Mouse (Mus musculus): ENCODE measurements around the gene Zfp980.
"Not testable (repeated sequence)": the region's sequence is repeated elsewhere in the genome, so short reads cannot be mapped to it uniquely, and the experiment has no call there.

The Zfp980 gene

DNA sequence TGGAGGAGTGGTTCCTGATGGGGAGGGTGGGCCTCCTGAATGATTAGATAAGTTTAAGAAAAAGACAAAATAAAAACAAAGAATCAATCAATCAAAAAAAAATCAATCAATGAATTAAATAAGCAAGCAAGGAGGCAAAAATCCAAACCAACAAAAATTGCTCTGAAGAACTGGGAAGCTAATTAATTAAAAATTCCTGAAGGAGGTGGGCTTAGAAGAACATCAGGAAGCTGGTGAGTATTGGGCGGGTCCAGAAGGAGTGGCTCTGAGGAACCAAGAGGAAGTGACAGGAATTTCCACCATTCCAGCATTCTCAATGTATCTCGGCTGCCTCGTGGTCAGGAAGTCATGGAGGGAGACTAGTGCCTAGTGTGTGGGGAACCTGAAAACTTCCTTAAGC is at the start of gene Zfp980:
TSS of gene Zfp980 (plus strand) at position 301 of the 400 bp plus-strand sequence.
- DNase-seq, result not testable (repeated sequence)

DNA sequence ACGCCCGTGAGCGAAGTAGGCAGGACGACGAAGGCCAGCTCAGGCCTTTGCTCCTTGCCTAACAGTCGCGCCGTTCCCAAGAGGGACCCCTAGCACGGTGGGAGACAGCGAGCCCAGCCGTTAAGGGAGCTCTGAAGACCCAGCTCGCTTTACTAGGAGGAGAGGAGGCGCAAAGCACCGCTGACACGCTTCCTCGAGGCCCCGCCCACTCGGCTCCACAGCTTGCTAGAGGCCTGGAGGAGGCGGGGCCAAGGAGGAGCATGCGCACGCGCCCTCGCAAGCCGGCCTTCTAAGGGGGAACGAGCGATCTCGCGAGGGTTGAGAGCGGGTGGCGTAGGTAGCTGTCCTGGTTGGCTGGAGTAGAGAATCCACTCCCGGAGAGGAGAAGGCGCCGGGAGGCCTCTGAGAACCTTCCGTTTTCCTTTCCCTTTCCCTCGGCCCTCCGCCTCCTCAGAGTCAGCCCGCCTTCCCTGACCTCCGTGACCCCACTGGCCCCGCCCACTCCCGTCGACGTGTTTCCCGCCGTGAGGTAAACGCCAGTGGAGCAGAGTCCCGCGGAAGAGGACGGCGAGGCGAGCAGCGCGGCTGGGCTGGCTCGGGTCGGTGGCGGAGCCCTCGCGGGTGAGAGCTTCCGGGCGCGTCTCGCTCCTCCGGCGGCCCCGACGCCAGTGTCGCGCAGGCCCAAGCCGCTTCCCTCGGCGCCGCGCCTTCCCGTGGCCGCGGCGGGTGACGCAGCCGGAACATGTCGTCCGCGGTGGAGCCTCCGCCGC is 29.9 kb upstream of the Zfp980 start:
- DNase-seq, result not testable (repeated sequence)

DNA sequence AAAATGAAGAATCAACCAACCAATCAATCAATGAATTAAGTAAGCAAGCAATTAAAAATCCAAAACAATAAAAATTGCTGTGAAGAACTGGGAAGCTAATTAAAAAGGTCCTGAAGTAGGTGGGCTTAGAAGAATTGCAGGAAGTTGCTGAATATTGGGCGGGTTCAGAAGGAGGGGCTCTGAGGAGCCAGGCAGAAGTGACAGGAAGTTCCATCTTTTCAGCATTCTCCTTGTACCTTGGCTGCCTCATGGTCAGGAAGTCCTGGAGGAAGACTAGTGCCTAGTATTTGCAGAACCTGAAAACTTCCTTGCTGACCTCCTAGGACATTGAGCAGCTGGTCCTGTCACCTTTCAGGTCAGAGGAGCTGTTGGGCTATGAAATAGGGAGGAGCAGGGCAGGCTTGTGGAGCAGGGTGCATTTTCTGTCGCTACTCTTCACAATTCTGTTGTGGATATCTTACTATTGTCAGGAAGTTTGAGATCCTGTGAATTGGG is 3.8 kb downstream of the Zfp980 start:
- DNase-seq, result not testable (repeated sequence)

DNA sequence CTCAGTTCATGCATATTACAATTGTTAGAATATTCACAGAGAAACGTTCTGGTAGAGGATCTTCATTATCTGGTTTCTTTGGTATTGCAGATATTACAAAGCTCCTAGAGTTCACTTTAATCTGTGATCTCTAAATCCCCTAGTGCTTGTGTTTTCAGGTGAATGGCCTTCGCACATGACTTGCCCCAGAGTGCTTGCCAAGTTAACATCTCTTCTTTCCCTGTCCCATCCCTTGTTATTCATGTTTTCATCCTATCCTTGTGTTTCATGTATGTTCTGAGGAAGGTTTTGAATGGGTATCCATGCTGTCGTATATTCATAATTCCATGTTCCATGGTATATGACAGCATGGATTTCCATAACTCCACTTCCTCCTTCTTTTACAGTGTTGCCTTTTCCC is 9.7 kb downstream of the Zfp980 start:
- DNase-seq, result not testable (repeated sequence)

DNA sequence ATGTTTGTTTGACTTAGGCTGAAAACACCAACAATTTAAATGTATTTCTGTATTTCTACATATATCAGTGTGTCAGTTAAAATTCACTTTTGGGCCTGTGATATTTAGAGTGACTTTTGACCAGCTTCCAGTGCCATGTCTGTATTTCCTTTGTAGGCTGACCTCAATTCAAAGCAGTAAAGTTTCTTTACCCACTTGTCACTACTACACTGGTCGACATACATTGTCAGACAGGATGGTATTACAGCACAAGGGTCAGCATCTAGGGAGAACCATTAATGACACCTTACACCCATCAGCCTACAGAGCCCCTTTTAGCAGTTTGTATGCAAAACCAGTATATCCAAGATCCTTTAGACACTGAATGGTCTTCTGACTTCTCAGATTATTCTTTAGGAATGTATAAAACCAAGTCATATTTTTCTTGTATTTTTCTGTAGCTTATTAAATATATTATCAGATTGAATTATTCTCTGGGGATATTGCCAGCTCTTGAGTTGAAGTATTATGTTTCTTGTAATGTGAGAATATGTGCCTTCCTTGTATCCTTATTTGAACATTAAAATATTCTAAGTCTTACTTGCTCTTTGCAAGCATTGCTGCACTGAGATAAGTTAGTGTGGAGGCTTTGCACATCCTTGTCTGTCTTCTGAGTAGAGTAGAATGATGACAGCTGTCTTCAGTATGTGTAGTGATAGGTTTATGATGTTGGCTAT is 10.3 kb downstream of the Zfp980 start:
- DNase-seq, result not testable (repeated sequence)

DNA sequence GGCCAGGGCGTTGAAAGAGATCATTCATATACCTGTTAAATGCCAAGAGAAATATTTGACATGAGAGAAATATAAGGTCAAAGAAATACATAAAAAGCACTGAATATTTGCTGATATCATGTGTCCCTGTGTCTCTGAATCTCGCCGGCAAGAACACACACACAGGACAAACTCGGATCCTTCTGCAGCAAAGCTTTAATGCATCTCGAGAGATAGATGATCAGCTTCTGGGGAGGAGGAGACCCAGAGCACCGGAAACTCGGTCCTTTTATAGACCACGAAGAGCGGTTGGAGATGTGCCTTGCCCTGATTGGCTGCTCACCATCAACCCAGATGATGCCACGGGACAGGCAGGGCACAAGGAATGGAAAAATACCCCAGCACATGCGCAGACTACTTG is 11.5 kb downstream of the Zfp980 start:
- DNase-seq, result not testable (repeated sequence)

DNA sequence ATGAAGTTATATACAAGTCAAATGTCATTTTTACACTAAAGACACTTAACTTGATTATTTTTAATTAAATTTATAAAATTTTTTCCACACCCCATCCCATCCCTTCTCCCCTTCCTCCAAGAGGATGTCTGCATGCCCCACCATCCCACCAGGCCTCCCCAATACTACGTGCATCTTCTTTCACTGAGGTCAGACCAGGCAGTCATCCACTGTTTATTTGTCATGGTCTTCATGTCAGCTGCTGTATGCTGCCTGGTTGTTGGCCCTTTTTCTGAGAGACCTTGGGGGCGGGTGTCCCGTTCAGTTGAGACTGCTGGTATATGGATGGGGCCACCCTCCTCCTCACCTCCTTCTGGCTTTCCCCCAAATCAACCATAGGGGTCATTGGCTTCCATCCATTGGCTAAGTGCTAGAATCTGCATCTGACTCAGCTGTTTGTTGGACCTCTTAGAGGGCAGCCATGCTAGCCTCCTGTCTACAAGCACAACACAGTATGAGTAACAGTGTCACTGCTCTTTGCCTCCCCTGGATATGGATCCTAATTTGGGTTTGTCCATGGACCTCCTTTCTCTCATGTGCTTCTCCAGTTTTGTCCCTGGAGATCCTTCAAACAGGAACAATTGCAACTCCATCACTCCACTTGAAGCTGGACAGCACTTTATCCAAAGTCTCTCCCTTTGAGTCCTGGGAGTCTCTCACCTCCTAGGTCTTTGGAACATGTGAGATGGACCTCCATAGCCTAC is 12.7 kb downstream of the Zfp980 start:
- DNase-seq, result not testable (repeated sequence)

DNA sequence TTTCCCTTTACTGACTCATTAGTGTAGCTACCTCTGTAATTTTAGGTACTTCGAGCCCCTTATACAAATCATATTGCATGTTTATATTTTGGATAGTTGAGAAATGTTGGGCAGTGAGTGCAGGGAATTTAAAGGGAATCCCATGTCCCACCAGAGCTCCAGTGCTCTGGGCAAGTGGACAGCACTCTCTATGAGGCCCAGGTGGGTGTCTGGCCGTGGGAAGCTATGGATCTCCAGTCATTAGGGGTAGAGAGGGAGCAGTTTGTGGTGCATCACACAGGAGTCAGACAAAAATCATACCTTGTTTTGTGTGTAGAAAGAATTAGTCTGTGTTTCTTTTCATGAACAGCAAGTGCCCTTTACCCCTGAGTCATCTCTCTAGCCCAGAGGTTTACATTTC is 15.6 kb downstream of the Zfp980 start:
- not testable (repeated sequence) for DNase-seq

DNA sequence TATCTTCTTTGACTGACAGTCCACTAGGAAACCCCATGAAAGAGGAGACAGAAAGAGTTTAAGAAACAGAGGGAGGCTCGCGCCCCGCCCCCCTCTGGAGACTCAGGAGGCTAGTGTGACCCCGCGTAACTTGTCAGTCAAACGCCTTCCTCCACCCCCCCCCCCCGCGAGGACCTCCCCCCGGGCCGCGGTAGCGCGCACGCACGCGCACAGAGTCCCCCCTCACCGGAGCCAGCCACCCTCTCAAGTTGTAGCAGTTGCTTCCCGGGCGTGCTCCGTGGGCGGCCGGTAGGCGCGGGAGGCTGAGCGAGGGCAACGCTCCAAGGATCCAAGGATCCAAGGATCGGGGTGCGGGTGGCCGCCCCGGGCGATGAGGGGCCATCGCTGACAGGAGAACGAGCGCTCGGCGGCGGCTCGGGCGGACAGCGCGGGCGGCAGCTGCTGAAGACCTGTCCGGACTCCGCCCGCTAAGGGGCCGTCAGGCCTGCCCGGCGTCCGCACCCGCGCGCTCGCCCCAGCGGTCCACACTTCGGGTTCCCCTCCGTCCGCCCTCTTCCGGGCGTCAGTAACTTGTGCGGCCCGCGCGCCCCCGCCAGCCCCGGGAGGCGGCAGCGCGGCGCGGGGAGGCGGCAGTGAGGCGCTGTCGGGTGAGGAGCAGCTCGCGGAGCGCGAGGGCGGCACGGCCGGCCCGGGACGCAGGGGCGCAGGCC is 74.6 kb downstream of the Zfp980 start:
- DNase-seq, result not testable (repeated sequence)

DNA sequence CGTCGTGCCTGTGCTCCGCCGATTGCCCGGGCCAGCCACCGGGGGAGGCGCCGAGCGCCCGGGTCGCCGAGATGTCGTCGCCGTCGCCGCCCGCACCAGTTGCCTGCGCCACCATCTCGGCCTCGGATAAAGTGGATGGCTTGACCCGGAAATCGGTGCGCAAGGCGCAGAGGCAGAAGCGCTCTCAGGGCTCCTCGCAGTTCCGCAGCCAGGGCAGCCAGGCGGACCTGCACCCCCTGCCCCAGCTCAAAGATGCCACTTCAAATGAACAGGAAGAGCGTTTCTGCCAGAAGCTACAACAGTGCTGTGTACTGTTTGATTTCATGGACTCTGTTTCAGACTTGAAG is 75.1 kb downstream of the Zfp980 start:
- not testable (repeated sequence) for DNase-seq

All from right cerebral cortex, postnatal 14 days (tissue).